ENCODE assay signal across 7 mouse cellular contexts in the genomic region with DNA sequence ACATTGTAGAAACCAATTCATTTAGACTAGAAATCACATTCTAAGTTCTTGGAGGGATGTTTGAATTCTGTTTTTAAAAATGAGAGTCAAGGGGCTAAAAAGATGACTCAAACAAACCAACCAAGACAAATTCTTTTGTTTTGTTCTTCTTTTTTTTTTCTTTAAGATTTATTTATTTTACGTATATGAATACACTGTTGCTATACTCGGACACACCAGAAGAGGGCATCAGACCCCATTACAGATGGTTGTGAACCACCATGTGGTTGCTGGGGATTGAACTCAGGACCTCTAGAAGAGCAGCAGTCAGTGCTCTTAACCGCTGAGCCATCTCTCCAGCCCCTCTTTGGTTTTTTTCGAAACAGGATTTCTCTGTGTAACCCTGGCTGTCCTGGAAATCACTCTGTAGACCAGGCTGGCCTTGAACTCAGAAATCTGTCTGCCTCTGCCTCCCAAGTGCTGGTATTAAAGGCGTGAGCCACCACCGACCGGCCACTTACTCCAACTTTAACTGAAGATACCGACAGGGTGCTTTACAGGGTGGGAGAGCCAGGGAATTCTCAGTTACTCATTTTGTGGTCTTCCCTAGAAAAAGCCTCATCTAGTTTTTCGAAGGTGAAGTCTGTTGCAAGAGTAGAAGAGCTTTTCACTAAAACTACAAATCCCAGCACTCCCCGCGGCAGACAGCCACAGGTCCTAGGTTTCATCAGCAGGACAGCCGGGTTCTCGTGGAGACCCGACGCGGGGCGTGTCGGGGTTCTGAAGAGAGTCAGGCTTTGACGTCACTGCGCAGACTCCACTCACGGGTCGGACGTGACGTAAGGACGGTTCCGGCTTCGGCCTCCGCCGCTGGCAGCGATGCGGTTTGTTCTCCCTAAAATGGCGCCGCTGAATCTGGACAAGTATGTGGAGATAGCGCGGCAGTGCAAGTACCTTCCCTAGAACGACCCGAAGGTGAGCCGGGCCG. TPM values are rescaled to one million over a fixed set of nuclear protein-coding genes. Genes with fewer than 3 reads are reported as not detected.
DNase-seq lines count a peak whose midpoint lies in the region; ATAC-seq lines count a peak whose summit lies in the region.

No protein-coding gene starts in this region.

- 6% methylated on average over 39 of the region's 39 CpGs for WGBS in embryonic facial prominence, embryonic 12.5 days
- 5% methylated on average over 39 of the region's 39 CpGs for WGBS in limb, embryonic 11.5 days
- WGBS in midbrain, embryonic 14.5 days = 5% methylated on average over 39 of the region's 39 CpGs

- H3K36me3 ChIP-seq in embryonic facial prominence, embryonic 12.5 days = peaks cover 13% of the 10 kb centered on the region; the same call in 1 of the 2 replicates
- H3K36me3 ChIP-seq in limb, embryonic 11.5 days (ENCODE audit: control insufficient read depth, insufficient read depth, low read length) = 0 out of 2 replicates have a peak, but pooled peaks cover 2% of the 10 kb centered on the region
- H3K36me3 ChIP-seq in midbrain, embryonic 14.5 days (ENCODE audit: control insufficient read depth, insufficient read depth, low read length) = peaks cover 11% of the 10 kb centered on the region; the same call in 1 of the 2 replicates

- H3K27me3 ChIP-seq in embryonic facial prominence, embryonic 12.5 days = no peaks in the 10 kb centered on the region
- H3K27me3 ChIP-seq in limb, embryonic 11.5 days (ENCODE audit: control insufficient read depth, insufficient read depth, low read length) = no peaks in the 10 kb centered on the region
- H3K27me3 ChIP-seq in midbrain, embryonic 14.5 days (ENCODE audit: control insufficient read depth, insufficient read depth, low read length) = no peaks in the 10 kb centered on the region

- peak; percentile 94 for DNase-seq in adrenal gland, postnatal 25 days
- DNase-seq in heart, adult 11 months = peak; percentile 100
- peak; percentile 97 for DNase-seq in kidney, adult 18-20 months
- DNase-seq in limb, embryonic 11.5 days (ENCODE audit: low spot score) = peak; percentile 98
- DNase-seq in midbrain, embryonic 14.5 days = peak; percentile 100
- peak; percentile 88 to 94 for DNase-seq in spleen, adult 18-20 months

- H3K27ac ChIP-seq in embryonic facial prominence, embryonic 12.5 days = peak overlapping the region; percentile 88
- peak overlapping the region; percentile 70; the same call in 1 of the 2 replicates for H3K27ac ChIP-seq in limb, embryonic 11.5 days (replicated peaks; ENCODE audit: low read depth, low read length)
- peak overlapping the region; percentile 88 for H3K27ac ChIP-seq in midbrain, embryonic 14.5 days (replicated peaks; ENCODE audit: low read depth, low read length)

- peak; percentile 92 for ATAC-seq in embryonic facial prominence, embryonic 12.5 days (ENCODE audit: insufficient number of reproducible peaks, insufficient read depth, low FRiP score, low TSS enrichment)
- ATAC-seq in limb, embryonic 11.5 days (ENCODE audit: insufficient number of reproducible peaks, low FRiP score, low TSS enrichment, low read depth) = peak; percentile 94
- ATAC-seq in midbrain, embryonic 14.5 days (ENCODE audit: low FRiP score, low TSS enrichment) = peak; percentile 98

- H3K4me2 ChIP-seq in embryonic facial prominence, embryonic 12.5 days (replicated peaks) = peak overlapping the region; percentile 78
- H3K4me2 ChIP-seq in limb, embryonic 11.5 days (ENCODE audit: low read depth, severe bottlenecking) = no peak overlapping the region
- H3K4me2 ChIP-seq in midbrain, embryonic 14.5 days (ENCODE audit: low read length) = peak overlapping the region; percentile 37

- peak overlapping the region; percentile 80 for H3K9ac ChIP-seq in embryonic facial prominence, embryonic 12.5 days
- peak overlapping the region; percentile 74 for H3K9ac ChIP-seq in limb, embryonic 11.5 days (ENCODE audit: low read length)
- peak overlapping the region; percentile 81 for H3K9ac ChIP-seq in midbrain, embryonic 14.5 days (replicated peaks; ENCODE audit: low read length)

- peak overlapping the region; percentile 65 for H3K4me3 ChIP-seq in embryonic facial prominence, embryonic 12.5 days
- H3K4me3 ChIP-seq in limb, embryonic 11.5 days (ENCODE audit: low read depth, low read length) = peak overlapping the region; percentile 69
- peak overlapping the region; percentile 59 for H3K4me3 ChIP-seq in midbrain, embryonic 14.5 days (replicated peaks; ENCODE audit: low read depth, low read length)

- H3K9me3 ChIP-seq in embryonic facial prominence, embryonic 12.5 days = no peaks in the 10 kb centered on the region
- no peaks in the 10 kb centered on the region for H3K9me3 ChIP-seq in limb, embryonic 11.5 days (ENCODE audit: control insufficient read depth, low read length)
- no peaks in the 10 kb centered on the region for H3K9me3 ChIP-seq in midbrain, embryonic 14.5 days (ENCODE audit: control insufficient read depth, low read length)

- H3K4me1 ChIP-seq in embryonic facial prominence, embryonic 12.5 days = peaks cover 15% of the 10 kb centered on the region
- H3K4me1 ChIP-seq in limb, embryonic 11.5 days (ENCODE audit: control insufficient read depth, insufficient read depth, low read length) = no peaks in the 10 kb centered on the region
- H3K4me1 ChIP-seq in midbrain, embryonic 14.5 days (ENCODE audit: control insufficient read depth, insufficient read depth, low read length) = peaks cover 6% of the 10 kb centered on the region

RNA-seq across cellular contexts. Expression of gene Rabepk, which starts 2.1 kb away (rescaled TPM):
- 22.6 and 30.6 TPM in 2 replicates for total RNA-seq in adrenal gland, postnatal 25 days (2021)
- 31.0 and 33.7 TPM in 2 replicates for polyA plus RNA-seq in embryonic facial prominence, embryonic 12.5 days (2016; fragmentation: Nextera tagmentation; extraction: Ambion mirVana)
- polyA plus RNA-seq in limb, embryonic 11.5 days (2014; fragmentation: Nextera tagmentation; extraction: Ambion mirVana) = 34.9 and 40.5 TPM in 2 replicates
- 20.3 and 25.4 TPM in 2 replicates for polyA plus RNA-seq in midbrain, embryonic 14.5 days (2014; fragmentation: Nextera tagmentation; extraction: Ambion mirVana)

RNA-seq across cellular contexts. Expression of gene Fbxw2, which starts 24.3 kb away (rescaled TPM):
- total RNA-seq in adrenal gland, postnatal 25 days (2021) = 60.6 and 69.1 TPM in 2 replicates
- polyA plus RNA-seq in embryonic facial prominence, embryonic 12.5 days (2016; fragmentation: Nextera tagmentation; extraction: Ambion mirVana) = 93.8 and 94.2 TPM in 2 replicates
- polyA plus RNA-seq in limb, embryonic 11.5 days (2014; fragmentation: Nextera tagmentation; extraction: Ambion mirVana) = 67.1 and 74.3 TPM in 2 replicates
- polyA plus RNA-seq in midbrain, embryonic 14.5 days (2014; fragmentation: Nextera tagmentation; extraction: Ambion mirVana) = 75.3 and 91.5 TPM in 2 replicates

RNA-seq across cellular contexts. Expression of gene Hspa5, which starts 30.0 kb away (rescaled TPM):
- total RNA-seq in adrenal gland, postnatal 25 days (2021) = 414 and 491 TPM in 2 replicates
- 874 and 888 TPM in 2 replicates for polyA plus RNA-seq in embryonic facial prominence, embryonic 12.5 days (2016; fragmentation: Nextera tagmentation; extraction: Ambion mirVana)
- 886 and 955 TPM in 2 replicates for polyA plus RNA-seq in limb, embryonic 11.5 days (2014; fragmentation: Nextera tagmentation; extraction: Ambion mirVana)
- polyA plus RNA-seq in midbrain, embryonic 14.5 days (2014; fragmentation: Nextera tagmentation; extraction: Ambion mirVana) = 299 and 450 TPM in 2 replicates

RNA-seq across cellular contexts. Expression of gene Gm34653, which starts 31.0 kb away (rescaled TPM):
- total RNA-seq in adrenal gland, postnatal 25 days (2021) = not detected in 2 replicates
- 0.13 TPM in 1 of 2 replicates, not detected in the other for polyA plus RNA-seq in embryonic facial prominence, embryonic 12.5 days (2016; fragmentation: Nextera tagmentation; extraction: Ambion mirVana)
- polyA plus RNA-seq in limb, embryonic 11.5 days (2014; fragmentation: Nextera tagmentation; extraction: Ambion mirVana) = not detected in 2 replicates
- 0.13 TPM in 1 of 2 replicates, not detected in the other for polyA plus RNA-seq in midbrain, embryonic 14.5 days (2014; fragmentation: Nextera tagmentation; extraction: Ambion mirVana)

RNA-seq across cellular contexts. Expression of gene Gapvd1, which starts 46.8 kb away (rescaled TPM):
- 63.4 and 81.0 TPM in 2 replicates for total RNA-seq in adrenal gland, postnatal 25 days (2021)
- 97.6 and 108 TPM in 2 replicates for polyA plus RNA-seq in embryonic facial prominence, embryonic 12.5 days (2016; fragmentation: Nextera tagmentation; extraction: Ambion mirVana)
- polyA plus RNA-seq in limb, embryonic 11.5 days (2014; fragmentation: Nextera tagmentation; extraction: Ambion mirVana) = 93.2 and 102 TPM in 2 replicates
- 91.8 and 132 TPM in 2 replicates for polyA plus RNA-seq in midbrain, embryonic 14.5 days (2014; fragmentation: Nextera tagmentation; extraction: Ambion mirVana)

Comparison
In these comparisons a context has a peak if more than half of its experiments do, and no peak if none do; other contexts are left out.
1. Peak in every context shown above with its lines: DNase-seq, ATAC-seq, H3K4me3 ChIP-seq and H3K27ac ChIP-seq.